Mouse (Mus musculus): ENCODE results near the gene Rpl10a.

Rpl10a gene

GRCm38 (mm10) chr17:28350466-28351352 is 22.4 kb downstream of the Rpl10a start, which contains the start of gene Tead3:
Gene Tead3 (minus strand): TSS chr17:28350817.
- POLR2A ChIA-PET: interaction anchor here (0.5 to 45.8 kb wide), 31 partner anchors 9 to 688 kb away, joined by 3 to 990 read pairs (median 4); partner anchors contain the start of genes Rpl10a (in 2 of the 4), Tulp1 (in 2 of the 4), Fance (in 1 of the 4) and Ppard (in 1 of the 4)
- CTCF ChIA-PET: interaction anchor here (0.5 to 2.9 kb wide), 27 partner anchors 10 to 637 kb away, joined by 3 to 11 read pairs (median 4); partner anchors contain the start of genes Def6 (in 1 of the 4) and Rpl10a (in 1 of the 4)

DNA sequence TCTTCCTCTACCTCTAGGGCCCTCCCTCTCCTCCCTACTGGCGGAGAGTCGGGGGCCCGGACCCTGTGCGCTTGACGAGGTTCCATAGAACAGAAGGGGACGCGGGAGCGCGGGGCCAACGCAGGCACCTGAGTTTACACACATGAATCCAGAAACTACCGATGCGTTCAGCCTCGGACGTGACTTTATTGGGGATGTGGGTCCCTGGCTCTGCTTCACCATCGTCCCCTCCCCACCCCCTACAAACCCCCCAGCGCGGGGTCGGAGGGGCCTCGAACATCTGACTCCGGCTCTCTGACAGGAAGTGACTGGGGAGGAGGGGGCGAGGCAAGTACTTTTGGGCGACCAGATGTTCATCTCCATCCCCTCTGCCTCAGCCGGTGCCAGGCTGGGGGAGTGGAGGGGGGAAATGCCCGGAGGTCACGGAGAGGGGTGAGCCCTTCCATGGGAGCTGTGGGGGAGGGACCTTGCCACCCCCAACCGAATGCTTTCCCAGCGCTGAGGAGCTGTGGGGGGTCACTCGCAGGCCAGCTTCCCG is 23.2 kb downstream of the Rpl10a start:
- ChIA-PET POLR2A (interaction anchor here (0.6 to 45.8 kb wide), 20 partner anchors 8 to 172 kb away, joined by 3 to 990 read pairs (median 4); partner anchors contain the start of genes Rpl10a (in 2 of the 4), Tulp1 (in 2 of the 4), Fance (in 1 of the 4) and Ppard (in 1 of the 4)), CTCF (interaction anchor here in 3 of 4 experiments (0.7 to 2.9 kb wide), 9 partner anchors 9 to 636 kb away, joined by 3 to 11 read pairs (median 5); partner anchors contain the start of gene Rpl10a (in 1 of the 3))

DNA sequence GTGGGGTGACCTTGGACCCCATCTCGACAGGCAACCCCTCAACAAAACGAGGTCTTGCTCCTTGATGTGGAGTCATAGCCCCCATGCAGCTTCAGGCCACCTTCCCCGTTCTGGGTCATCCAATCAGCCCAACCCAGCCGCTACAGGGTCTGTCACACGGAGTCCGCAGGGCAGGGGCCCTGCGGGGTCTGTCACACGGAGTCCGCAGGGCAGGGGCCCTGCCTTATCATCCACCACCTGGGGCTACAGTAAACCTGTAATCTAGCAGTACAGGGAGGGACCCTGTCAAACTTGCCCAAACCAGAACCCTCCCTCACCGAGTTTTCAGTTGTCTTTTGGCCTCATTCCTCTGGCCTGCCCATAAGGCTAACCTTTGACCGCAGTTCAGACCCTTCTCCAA is 23.7 kb downstream of the Rpl10a start:
- CTCF ChIA-PET: no interaction called here
- POLR2A ChIA-PET: interaction anchor here in 3 of 4 experiments (2.1 to 45.8 kb wide), 5 partner anchors 11 to 28 kb away, joined by 7 to 990 read pairs (median 29); partner anchors contain the start of genes Rpl10a (in 2 of the 3), Fance (in 1 of the 3) and Tulp1 (in 1 of the 3)

GRCm38 (mm10) chr17:28355871-28356270 is 27.6 kb downstream of the Rpl10a start:
- POLR2A ChIA-PET: interaction anchor here in 3 of 4 experiments (0.6 to 45.8 kb wide), 11 partner anchors 10 to 169 kb away, joined by 3 to 990 read pairs (median 4); partner anchors contain the start of genes Rpl10a (in 2 of the 3) and Fance (in 1 of the 3)

DNA sequence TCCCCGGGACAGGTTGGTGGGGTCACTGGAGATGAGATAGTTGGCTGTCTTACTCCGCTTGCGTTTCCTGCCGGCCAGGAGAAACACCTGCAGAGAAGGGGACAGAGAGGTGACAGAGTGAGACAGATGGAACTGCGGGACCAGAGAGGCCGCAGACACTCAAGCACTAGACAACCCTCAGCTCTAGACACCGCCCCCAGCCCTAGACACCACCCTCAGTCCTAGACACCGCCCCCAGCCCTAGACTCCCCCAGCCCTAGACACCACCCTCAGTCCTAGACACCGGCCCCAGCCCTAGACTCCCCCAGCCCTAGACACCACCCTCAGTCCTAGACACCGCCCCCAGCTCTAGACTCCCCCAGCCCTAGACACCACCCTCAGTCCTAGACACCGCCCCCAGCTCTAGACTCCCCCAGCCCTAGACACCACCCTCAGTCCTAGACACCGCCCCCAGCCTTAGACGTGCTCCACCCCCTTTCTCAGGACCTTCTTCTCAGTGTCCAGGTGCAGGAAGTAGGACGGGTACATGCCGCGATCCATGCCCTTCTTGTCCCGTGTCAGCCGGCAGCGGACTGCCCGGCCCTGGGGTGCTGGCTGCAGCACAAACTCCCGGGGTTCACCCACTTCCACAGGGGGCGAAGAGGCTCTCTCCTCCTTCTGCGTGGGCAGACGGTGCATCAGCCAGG is 30.4 kb downstream of the Rpl10a start:
- ChIA-PET CTCF (interaction anchor here (0.5 to 5.1 kb wide), 15 partner anchors 9 to 1285 kb away, joined by 3 to 25 read pairs (median 5); no protein-coding TSS in a partner anchor), POLR2A (interaction anchor here (0.5 to 45.8 kb wide), 16 partner anchors 8 to 170 kb away, joined by 3 to 990 read pairs (median 4); partner anchors contain the start of genes Rpl10a (in 2 of the 4), Tead3 (in 2 of the 4), Def6 (in 1 of the 4) and Fance (in 1 of the 4))

More at GRCm38 (mm10) chr17:28355871-28356270, 27.6 kb downstream of the Rpl10a start:
- CTCF ChIA-PET: interaction anchor here in 3 of 4 experiments (0.5 to 5.1 kb wide), 6 partner anchors 12 to 658 kb away, joined by 3 to 25 read pairs (median 4); no protein-coding TSS in a partner anchor

DNA sequence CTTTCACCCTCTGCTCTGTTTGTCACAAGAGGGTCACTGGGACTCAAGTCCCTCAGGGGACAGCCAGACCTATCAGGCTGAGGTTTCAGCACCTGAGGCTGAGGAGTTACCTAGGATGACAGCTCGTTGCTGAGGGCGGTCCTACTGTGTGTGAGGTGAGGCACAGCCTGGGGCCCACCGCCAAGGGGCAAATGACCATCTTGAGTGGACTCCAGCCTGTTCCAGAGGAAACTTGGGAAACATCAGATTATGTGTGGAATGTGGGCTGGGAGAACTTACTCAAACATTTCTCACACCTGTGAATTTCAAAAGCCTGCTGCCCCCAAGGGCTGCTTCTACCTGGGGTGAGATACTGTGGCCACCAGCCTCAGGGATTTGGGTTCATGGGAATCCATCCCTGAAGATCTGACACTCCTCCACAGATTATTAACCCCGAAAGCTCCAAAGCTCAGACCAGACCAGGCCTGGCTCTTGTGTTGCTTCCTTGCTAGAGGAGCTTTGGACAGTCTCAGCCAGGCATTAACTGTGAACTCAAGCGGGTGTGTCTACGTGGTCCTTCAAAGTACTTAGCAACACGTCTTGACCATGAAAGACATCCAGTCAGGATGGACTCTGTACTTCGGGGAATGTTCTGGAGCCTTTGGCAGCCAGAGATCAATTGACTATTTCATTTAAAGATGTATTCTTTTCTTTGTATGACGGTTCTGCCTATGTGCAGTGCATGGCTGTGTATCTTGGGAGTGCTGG is 32.4 kb downstream of the Rpl10a start:
- POLR2A ChIA-PET: interaction anchor here in 3 of 4 experiments (0.6 to 45.8 kb wide), 8 partner anchors 10 to 644 kb away, joined by 3 to 990 read pairs (median 4); partner anchors contain the start of genes Tead3 (in 2 of the 3), Fance (in 1 of the 3) and Rpl10a (in 1 of the 3)
- CTCF ChIA-PET: interaction anchor here (0.5 to 5.1 kb wide), 5 partner anchors 7 to 30 kb away, joined by 3 to 25 read pairs (median 5); partner anchors contain the start of gene Tead3 (in 1 of the 4)

DNA sequence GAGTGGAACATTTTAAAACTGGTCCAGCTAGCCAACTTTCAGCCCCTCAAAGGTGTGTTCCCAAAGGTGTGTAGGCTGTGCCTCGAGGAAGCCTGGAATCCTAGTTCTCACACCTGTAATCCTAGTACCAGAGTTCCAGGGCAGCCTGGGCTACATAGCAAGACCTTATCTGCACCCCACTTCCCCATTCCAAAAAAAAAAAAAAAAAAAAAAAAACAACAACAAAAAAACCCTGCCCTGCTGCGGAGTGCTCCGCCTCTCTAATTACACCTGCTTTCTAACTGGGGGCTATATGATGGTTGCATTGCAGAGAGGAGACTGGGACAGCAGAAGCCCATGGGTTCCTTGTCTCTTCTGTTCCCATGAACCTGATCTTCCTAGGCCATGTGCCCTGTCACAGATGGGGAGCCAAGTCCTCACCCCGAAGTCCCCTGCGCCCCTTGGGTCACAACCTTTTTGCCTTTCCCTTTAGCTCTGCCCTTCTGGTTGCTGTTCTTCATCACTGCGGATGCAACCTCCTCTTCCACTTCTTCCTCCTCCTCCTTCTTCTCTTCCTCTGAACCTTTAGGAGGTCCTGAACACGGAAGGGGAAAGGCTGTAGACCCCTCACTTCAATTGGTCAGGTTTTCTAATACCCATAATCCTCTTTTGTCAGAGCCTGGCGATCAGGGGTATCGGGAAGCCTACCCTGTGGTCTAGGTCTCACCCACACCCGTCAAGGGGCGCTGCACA is 33.8 kb downstream of the Rpl10a start:
- ChIA-PET CTCF (interaction anchor here in 2 of 4 experiments (0.5 to 0.6 kb wide), 3 partner anchors 10 to 51 kb away, joined by 3 to 4 read pairs (median 3); no protein-coding TSS in a partner anchor), POLR2A (interaction anchor here in 1 of 4 experiments (0.6 to 45.8 kb wide), 6 partner anchors 12 to 261 kb away, joined by 3 to 990 read pairs (median 4); partner anchors contain the start of genes Fance, Rpl10a and Tead3)

DNA sequence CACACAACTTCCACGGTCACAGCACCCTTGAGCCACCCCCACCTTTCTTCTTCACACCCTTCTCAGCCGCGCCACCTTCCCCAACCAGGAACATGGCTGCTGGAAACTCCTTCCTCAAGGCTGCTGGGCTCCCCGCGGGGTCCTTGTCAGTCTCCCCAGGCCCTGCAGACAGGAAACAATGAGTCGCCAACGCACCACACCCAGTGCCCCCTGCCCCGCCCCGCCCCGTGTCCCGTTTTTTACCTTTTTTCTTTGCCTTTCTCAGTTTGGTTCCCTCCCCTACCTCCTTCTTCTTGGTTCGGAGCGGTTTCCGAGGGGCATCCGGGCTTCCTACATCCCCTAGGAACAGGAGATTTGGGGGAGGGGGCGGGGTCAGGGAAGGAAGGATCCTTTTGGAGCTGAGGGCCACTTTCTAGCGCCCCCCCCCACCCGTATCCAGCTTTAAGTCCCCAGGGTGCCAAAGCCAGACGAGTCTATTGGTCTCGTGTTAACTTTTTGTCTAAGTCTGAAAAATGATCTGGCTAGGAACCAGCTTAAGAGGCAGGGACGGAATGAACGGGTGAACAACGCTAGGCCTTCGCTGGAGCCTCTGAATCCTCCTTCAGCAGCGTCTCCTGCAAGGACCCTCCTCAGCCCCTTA is 34.5 kb downstream of the Rpl10a start:
- ChIA-PET CTCF (interaction anchor here (0.5 to 0.7 kb wide), 5 partner anchors 9 to 127 kb away, joined by 3 to 4 read pairs (median 3); no protein-coding TSS in a partner anchor), POLR2A (interaction anchor here in 2 of 4 experiments (0.6 to 45.8 kb wide), 6 partner anchors 13 to 260 kb away, joined by 3 to 990 read pairs (median 8); partner anchors contain the start of genes Fance (in 1 of the 2), Rpl10a (in 1 of the 2) and Tead3 (in 1 of the 2))

GRCm38 (mm10) chr17:28363507-28363906 is 35.2 kb downstream of the Rpl10a start:
- ChIA-PET CTCF (interaction anchor here in 2 of 4 experiments (0.6 to 1.0 kb wide), 4 partner anchors 8 to 281 kb away, joined by 3 read pairs; no protein-coding TSS in a partner anchor), POLR2A (interaction anchor here in 3 of 4 experiments (0.9 to 45.8 kb wide), 7 partner anchors 13 to 140 kb away, joined by 3 to 990 read pairs (median 7); partner anchors contain the start of genes Tead3 (in 2 of the 3), Fance (in 1 of the 3) and Rpl10a (in 1 of the 3))

DNA sequence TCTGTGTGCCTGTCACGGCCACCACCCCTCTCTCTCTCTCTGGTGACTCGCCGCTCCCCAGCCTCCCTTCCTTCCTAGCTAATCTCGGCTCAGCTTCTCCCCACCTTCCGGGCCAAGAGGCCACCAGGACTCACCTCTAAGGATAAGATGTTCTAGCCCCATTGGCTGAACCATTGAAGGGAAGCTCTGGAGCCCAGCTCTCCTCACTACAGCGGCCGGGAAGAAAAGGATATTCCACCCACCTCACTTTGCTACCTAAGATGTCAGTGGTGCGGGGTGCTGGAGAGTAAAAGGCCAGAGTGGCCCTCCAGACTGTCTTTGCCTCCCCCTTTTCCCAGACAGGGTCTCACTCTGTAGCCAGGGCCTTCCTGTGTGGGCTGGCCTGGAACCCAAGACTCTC is 36.9 kb downstream of the Rpl10a start, which contains the start of gene Tulp1:
Tulp1 (minus strand) TSS at position 101 of the 400 bp plus-strand sequence.
- POLR2A ChIA-PET: interaction anchor here (0.6 to 45.8 kb wide), 13 partner anchors 10 to 164 kb away, joined by 3 to 990 read pairs (median 5); partner anchors contain the start of genes Tead3 (in 2 of the 4), Fance (in 1 of the 4) and Rpl10a (in 1 of the 4)
- CTCF ChIA-PET: interaction anchor here (0.5 to 1.1 kb wide), 7 partner anchors 10 to 1465 kb away, joined by 3 to 7 read pairs (median 4); no protein-coding TSS in a partner anchor

DNA sequence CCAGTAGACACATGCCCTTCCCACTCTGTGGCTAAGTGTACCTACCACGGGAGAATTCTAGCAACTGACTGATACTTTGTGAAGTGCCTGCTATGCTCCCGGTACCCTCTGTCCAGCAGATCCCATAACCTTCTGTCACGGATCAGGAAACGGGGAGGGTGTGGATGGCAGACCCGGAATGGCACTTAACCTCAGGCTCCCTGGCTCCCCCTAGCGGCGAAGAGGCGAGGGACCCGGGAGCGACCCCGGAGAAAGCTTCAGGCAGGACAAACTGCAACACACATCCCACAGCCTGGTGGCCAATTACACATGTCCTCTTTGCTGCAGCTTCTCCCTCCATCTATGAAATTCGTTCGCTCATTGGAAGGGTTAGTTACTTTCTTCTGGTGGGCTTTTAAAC is 40.2 kb downstream of the Rpl10a start:
- ChIA-PET POLR2A (interaction anchor here (0.5 to 3.9 kb wide), 12 partner anchors 11 to 272 kb away, joined by 3 to 27 read pairs (median 3); partner anchors contain the start of gene Def6 (in 1 of the 4)), CTCF (interaction anchor here (0.5 to 2.8 kb wide), 63 partner anchors 8 to 603 kb away, joined by 3 to 25 read pairs (median 4); partner anchors contain the start of genes Def6 (in 2 of the 4), Tead3 (in 2 of the 4) and Fance (in 1 of the 4))

DNA sequence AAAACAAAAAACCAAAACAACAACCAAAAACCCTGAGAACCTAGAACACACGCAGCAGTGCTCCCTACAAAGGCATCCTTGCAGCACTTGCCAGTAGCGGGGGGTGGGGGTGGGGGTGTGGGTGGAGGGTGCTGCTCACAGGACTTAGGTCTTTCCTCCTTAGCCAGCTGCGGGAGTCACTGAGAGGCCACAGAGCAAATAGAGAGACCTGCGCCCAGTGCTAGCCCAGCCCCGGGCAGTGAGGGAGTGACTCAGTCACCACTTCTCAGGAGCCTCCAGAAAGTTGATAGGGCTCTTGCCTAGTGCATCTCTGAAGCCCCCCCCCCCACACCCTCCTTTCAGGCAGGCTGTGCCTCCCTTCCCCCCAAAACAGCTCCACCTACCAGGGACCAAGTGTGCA is 40.8 kb downstream of the Rpl10a start:
- ChIA-PET POLR2A (interaction anchor here in 3 of 4 experiments (0.6 to 3.9 kb wide), 8 partner anchors 16 to 252 kb away, joined by 3 to 27 read pairs (median 4); no protein-coding TSS in a partner anchor), CTCF (interaction anchor here (0.5 to 2.8 kb wide), 72 partner anchors 9 to 602 kb away, joined by 3 to 25 read pairs (median 4); partner anchors contain the start of genes Def6 (in 2 of the 4), Tead3 (in 2 of the 4) and Fance (in 1 of the 4))

GRCm38 (mm10) chr17:28371286-28371685 is 43.0 kb downstream of the Rpl10a start:
- POLR2A ChIA-PET: interaction anchor here (0.6 to 2.9 kb wide), 7 partner anchors 26 to 1129 kb away, joined by 3 to 19 read pairs (median 3); no protein-coding TSS in a partner anchor
- CTCF ChIA-PET: interaction anchor here in 2 of 4 experiments (0.5 to 1.1 kb wide), 4 partner anchors 8 to 642 kb away, joined by 3 to 4 read pairs (median 3); no protein-coding TSS in a partner anchor

DNA sequence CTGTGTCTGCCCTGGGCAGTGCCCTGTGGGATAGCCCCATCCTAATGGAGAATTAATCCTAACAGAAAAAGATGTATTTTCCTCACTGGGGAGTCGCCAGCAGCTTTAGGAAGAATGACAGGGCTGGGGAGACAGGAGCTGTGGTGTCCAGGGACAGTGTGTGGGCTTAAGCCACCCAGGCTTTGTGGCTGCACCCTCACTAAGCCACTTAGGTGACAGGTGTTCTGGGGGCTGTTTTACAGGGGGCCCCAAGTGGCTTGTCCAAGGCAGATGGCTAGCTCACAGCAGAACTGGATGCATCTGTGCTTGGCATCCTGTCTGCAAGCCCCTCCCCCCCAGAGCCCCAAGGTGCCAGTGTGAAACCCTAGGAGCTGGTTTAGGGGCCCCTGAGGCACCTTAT is 43.7 kb downstream of the Rpl10a start:
- ChIA-PET POLR2A (interaction anchor here in 2 of 4 experiments (1.2 to 2.9 kb wide), 4 partner anchors 40 to 163 kb away, joined by 3 to 19 read pairs (median 3); no protein-coding TSS in a partner anchor), CTCF (interaction anchor here in 3 of 4 experiments (0.5 to 1.1 kb wide), 6 partner anchors 9 to 157 kb away, joined by 3 to 9 read pairs (median 3); no protein-coding TSS in a partner anchor)
